Mouse (Mus musculus): ENCODE data around the gene Rsrc2.

DNA sequence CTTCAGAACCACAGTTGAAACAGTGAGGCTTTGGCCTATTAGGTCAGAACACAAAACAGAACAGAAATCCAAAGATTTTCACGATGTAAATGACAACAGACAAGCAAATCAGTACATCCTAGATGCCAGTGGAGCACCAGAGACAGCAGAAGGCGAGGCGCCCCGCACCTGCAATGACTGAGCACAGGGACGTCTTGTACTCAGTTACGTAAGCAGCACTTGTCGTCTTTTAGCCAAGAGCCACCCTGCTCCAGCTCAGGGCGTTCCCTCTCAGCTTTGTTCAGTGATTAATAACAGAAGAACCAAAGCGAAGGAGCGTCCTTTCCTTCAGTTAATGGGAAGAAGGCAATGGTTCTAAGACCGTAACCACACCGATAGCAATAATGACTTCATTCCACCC is 40.6 kb downstream of the Rsrc2 start:
- no peak for TF ChIP-seq CTCF (IDR thresholded peaks at IDR 0.05; ENCODE audit: control insufficient read depth, insufficient read depth, low read length)
- no peak for TF ChIP-seq POLR2A (IDR thresholded peaks at IDR 0.05; ENCODE audit: borderline replicate concordance, control insufficient read depth, low read depth, low read length)
